Mouse (Mus musculus): ENCODE measurements at regions not wholly inside any gene's neighbourhood (a gene's known extent, or its start where the extent isn't known, plus 50 kb on each side); places are given as distances from the start of the nearest gene placed in this dataset.
"Not testable (repeated sequence)": the region's sequence is repeated elsewhere in the genome, so short reads cannot be mapped to it uniquely, and the experiment has no call there.

DNA sequence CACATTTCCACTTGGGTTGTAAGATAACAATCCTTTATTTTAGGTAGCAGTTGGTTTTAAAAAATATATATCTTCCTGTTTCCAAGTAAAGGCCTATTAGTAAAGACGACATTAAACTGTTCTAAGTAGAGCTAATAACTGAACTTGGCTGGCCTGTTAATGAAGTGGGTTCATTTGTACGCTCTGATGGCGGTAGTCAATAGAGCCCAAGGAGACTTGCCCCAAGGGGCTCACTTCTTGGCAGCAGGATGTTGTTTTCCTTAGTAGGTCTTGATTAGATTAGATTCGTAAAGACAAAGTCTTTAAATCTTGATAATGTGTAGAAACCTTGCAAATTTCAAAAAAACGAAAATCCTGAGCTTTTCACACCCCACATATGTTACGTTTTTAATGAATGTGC, 135.4 kb upstream of the Rapgef5 start:
- DNase-seq: no peak

DNA sequence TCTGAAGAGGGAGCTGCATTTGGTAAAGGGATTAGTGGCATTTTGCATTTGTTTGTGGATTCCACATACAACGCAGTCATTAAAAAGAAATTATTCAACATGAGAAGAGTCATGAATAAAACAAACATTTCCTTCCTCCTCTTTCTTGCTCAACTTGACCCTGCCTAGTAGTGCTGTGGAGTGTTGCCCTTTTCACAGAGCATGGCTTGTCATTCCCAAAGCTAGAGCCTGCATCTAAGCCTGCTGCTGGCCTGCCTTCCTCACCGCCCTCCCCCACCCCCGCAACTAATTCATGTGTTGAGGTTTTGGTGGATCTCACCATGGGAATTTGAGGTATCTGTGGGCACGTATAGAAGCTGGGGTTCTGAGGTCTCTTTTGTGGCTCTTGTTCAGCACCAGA, 133.6 kb upstream of the Rapgef5 start:
- not testable (repeated sequence) for DNase-seq

DNA sequence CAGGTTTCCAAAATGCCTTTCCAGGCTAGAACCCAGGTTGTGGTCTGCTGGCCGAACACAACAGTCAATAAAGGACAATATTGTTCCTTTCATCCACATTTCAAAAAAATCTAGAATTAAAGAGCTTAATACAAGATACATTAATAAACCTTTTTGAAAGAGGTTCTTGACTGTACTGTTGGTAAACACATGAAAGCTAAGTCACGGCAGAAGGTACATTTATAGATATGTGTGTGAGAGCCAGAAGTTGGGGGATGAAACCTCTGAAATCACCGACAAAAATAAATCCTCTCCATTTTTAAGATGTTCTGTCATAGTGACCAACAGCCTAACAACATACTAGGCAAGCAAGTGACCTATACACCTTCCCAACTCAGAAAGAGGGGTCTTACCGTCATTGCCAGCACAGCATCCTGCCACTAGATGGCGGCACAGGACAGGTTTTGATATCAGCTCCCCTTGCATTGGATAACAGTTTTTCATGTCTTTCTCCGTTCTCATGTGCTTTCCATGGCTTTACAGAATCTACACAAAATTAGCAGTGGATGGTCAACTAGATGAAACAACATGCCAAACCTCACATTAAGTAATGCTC, 131.1 kb upstream of the Rapgef5 start:
- peak; percentile 81 to 91 for DNase-seq

DNA sequence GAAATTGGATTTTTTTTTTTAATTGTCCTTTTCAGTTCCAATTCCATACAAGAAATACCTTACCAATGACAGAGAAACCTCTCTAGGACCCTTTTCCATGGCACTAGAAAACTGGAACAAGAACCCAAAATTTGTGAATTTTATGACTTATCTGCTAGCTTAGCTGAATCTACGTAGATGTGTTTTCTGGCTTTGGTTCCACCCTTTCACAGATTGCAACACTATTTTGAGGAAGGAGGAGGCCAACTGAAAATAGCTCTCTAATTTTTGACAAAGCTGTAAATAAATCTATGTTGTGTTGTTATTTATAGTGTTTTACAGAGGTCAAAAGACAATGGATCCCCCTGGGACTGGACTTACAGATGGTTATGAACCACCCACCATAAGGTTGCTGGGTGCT, 130.6 kb upstream of the Rapgef5 start:
- DNase-seq: no peak

DNA sequence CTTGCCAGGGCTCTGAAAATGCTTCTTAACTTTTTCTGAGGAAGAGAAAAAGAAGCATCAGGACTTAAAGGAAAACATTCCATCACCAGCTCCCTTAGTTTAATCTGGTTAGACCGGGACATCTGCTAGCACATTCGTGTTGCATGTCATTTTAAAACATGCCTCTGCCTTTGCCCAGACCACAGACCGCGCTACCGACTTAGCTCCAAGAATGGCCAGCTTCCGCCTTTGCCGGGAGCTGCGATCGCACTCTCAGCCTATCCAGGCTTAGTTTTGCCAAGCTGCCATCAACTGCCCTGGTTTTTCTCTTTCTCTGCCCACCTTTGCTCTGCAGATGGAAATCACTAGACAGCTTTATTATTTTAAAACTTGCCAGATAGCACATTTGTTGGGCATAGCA, 129.3 kb upstream of the Rapgef5 start:
- no peak for DNase-seq

DNA sequence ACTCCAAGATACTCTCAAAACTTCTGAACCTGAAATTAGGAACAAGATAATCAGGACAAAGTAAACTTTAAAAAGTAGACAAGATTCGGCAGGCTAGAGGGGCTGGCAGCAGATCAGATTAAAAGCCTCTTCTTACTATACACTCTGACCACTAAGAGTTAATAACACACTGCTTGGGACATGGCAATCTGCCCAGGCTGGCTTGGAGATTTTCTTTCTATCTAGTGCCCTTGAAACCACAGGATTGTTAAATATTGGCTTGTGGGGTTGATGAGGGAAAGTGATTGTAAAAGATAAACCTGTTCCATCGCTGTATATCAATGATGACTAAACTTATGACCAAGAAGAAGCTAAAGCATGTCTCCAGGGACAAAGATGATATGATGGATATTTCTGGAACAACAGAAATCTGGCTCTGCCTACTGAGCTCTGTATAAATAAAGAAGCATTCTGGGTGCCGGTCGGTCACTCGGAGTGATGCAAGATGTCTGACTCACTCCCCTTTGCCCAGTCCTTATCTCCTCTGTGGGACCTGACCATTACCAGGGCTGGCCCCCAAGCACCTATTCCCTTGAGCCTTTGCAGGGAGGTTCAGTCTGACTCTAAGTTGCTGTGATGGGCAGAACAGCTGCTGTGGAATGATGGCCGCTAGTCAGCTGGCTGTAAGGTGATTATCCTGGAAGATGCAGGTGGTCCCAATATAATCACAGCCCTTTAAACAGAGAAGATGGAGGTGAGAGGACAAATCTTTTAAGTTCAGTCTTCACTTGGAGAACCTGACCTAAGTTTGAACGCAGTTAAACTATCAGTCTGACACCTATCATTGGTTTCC, 126.5 kb upstream of the Rapgef5 start:
- DNase-seq: peak in 1 of 2 experiments; percentile 73

DNA sequence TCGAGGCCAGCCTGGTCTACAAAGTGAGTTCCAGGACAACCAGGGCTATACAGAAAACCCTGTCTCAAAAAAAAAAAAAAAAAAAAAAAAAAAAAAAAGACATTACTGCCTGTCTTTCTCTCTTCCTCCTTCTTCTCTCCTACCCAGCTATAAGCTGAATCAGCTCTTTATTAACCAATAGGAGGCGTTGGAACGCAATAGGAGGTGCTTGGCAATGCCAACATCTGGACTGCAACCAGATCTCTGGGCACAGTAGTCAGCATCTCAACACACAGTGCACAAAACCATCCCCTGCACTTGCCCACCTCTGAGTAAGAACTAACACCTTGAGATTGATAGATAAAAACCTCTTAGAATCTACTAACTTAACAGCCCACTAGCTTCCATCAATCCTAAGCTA, 118.8 kb upstream of the Rapgef5 start:
- no peak for DNase-seq

DNA sequence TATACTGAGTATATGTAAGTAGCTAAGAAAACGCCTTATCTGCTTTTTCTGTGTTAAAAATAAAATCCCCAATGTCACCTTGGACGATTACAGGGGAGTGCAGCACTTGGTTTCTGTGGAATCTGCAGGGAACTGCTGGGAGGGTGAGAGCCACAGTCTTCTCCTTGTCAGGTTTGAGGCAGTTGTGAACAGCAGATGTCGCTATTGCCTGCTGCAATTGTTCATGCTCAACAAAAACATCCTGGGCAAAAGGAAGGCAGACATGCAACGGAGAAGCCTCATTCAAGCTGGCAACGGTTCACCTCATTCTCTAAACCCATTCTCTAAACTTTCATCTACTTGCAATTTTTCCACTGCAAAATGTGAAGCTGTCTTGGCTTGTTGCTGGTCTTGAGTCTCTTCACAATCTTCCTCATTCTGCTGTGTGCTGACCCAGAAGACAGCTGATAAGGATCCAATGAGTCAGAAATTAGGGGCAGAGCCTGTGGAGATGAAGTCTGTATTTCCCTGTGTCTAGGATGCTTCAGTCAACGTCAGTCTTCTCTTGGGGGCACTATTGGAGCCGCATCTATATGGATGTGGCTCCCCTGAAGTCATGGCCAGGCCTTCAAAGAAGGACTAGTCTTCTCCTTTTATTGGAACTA, 112.6 kb upstream of the Rapgef5 start:
- peak; percentile 70 to 87 for DNase-seq

DNA sequence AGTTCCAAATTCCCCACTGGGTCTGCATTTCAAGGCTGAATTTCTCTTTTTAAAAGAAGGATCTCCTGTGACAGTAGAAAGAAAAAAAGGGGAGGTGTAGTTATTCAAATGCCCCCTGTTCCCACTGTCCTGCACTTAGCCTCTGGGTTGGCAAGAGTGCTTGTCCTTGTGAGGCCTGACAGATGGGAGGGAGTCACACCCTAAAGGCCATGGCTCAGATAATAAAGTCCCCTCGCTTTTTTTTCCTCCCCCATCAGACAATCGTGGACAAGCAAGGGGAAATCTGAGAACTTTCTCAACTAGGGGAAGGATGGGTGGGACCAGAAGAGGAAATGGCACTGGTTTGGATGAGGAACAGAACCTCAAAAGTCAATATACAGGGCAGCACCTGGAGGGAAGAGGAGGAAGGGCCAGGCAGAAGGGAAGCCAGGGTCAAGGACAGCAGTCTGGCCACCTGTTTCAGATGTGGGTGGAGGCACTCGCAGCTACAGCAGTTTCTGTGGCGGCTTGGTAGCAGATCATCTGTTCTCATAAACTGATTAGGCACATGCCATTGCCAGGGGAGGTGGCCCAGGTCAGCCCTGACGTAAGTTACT, 112.0 kb upstream of the Rapgef5 start:
- DNase-seq: peak; percentile 24 to 52

DNA sequence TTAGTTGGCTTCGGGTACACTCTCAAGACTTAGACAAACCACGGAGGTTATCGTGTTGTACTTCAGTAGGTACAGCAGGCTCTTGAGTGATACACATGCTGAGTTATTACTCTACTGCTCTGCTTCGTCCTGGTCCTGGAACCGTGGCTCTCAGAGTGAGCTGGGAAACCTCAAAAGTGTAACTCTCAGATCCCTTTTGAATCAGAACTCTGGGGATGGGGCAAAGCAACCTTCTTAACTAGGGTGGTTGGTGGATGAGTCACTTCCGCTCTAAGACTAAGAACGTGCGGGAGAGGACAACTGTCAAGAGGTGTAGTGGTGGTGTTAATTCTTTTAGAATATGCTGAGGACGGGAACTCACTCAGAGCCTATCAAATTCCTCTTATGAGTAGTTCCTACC, 109.4 kb upstream of the Rapgef5 start:
- no peak for DNase-seq

DNA sequence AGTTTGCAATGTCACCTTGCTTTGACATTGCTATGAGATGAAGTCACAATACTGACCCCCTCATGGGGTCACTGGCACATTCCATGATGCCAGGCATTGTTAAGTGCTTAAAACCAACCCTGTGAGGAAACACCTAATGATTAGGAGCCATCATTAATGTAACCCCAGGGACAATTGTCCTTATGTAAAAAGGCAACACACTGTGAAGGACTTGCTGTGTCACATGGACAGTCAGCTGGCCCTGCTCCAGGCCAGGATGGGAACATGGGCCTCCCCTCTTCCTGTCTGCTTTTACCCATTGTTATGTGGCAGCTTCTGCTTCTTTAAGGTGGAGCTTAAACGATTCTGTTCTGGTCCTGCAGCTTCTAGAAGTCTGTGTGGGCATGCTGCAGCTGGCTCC, 105.7 kb upstream of the Rapgef5 start:
- peak; percentile 44 to 48 for DNase-seq

DNA sequence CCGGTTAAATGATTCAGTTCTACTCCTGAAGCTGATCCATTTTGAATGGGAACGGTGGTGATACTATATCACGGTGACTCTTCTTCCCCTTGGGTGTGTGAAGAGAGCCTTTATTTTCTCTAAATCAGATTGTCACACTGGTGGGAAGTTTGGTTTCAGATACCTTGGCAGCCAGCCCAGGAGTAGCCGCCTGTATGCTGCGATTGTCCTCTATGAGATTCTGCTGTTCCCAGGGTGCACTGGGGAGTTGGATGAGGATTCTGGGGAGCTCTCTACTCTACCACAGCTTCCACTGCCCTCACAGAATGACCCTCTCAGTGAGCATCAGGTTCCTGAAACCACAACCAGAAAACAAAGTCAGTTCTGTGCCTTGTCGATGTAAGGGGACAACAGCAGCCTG, 104.0 kb upstream of the Rapgef5 start:
- DNase-seq: peak; percentile 58 to 74

DNA sequence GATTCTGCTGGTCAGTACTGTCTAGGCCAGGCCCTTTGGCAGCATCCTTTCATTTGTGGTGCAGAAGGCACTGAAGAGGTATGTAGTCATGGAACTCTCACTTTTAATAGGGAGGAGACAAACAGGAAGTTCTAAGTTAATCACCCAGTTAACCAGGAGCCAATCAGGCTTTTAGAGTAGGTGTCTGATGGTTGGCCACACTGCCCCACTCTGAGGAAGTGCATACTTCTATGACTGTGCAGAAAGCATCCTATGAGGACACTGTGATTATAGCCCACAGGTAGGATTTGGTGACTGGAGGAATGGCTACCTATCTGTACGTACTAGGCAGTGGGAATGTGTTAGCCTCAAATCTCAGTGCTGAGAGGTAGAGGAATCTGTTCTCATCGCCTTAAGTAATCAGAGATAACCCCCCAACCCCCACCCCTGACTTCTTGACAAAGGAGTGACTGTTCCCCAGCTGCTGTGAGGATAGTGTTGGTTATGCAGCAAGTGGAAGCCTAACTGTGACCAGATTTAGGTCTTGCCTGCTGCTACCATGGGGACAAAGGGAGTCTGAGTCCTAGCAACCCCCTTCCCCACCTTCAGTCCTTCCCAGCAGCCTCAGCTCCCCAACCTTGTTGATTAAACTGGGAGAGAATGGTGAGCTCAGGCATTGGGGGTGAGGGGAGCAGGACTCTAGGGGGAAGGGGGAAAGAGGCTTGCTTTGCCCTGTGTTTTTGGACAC, 103.3 kb upstream of the Rapgef5 start:
- no peak for DNase-seq

DNA sequence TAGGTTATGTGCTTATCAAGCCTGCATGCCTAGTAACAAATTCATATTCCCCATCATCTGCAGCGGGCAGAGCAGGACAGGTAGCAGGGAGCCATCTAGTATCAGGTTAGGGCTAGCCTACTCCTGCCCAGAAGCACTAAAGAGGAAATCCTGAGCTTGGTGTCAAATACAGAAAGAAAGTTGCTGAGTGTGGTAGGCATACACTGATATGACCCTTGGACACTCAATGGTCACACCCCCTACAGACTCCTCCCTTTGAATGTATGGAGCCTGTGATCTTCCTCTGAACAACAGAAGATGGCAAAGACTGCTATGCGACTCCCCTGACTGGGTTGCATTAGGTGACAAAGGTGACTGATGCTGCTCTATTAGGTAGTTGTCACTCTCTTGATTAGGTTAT, 102.3 kb upstream of the Rapgef5 start:
- DNase-seq: no peak

DNA sequence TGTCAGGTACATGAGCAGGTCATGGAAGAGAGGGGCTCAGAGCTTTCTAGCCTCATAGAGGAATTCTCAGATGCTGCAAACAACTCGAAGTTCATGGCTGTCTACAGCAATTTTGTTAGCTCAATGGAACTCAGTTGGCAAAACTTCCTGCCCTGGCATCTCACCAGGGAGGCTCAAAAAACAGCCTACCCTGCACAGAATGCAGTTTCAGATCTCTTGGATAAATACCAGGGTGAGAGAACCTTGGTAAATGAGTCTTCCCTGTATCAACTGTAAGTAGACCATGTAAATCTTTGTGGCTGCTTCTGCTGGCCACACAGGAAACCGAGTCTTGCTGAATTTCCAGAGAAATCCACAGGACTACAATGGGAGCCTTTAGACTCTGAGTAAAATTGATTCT, 101.1 kb upstream of the Rapgef5 start:
- DNase-seq: no peak

DNA sequence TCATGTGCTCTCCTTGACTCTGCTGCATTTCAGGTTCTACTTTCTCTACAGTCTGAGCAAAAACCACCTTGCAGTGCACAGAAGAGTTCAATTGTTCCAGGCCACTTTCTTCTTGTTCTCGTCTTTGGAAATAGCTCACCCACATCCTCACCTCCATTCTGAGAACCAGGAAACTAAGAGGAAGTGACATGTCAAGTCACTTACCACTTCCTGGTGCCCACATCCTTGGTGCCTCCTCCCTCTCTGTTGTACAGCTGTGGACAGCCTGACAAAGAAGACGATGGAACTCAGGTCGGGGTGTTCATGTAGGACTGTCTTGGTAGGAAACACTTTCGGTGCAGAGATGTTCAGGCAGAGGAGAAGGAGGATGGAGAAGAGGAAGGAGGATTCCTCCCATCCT, 98.3 kb upstream of the Rapgef5 start:
- DNase-seq: no peak

DNA sequence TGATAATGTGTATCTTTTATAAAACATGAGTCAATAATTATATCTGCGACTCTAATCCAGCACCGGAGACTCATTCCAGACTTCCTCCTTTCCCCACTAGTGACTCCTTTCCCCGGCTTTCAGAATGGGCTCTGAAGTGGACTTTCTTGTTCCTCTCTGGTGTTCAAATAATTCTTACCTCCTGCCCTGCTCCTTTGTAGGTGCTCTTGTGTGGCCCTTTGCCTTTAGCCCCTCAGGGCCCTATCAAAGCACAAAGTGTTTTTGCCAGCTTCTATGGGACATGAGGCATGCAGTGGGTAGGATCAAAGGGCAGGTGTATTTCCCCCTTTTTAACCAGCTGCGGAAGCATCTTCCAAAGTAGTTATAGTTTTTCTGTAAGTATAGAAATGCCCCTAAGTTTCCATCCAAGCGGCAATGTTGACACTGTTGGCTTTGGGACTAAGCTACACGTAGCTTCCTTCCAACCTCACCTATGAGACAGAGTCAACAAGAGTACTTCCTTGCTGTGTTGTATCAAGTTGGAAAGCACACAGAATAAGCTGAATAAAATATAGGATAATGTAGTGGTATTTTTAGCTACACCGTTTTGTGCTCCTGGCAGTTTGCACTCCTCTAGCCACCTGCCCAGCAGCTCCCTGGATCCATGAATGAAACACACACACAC, 93.8 kb upstream of the Rapgef5 start:
- no peak for DNase-seq

DNA sequence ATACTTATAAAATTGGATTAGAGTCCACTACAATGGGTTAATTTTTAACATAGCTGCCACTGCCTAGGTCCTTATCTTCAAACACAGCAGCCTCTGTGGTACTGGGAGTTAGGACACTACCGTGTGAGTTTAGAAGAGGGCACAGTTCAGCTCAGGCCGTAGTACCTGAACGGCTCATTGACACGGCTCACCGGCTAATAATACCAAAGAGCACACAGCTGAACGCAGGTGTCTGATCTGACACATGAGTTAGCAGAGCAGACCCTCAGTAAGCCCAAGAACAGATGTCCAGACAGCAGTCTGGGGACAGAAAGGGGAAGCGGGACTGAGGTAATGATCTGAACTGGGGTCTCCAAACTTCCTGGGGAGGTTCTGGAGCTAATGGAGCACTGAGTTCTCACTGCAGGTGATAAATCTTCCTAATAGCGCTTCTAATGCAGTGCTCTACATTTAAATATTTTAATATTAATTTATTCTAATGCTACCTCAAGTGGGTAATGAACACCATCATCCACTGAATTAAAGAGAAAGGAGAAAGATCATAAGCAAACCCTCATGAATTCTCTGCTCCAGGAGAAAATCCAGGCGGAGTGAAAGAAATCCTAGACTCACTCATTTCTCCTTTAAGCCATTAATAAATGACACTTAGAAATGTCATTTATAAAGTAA, 90.8 kb upstream of the Rapgef5 start:
- DNase-seq: no peak

DNA sequence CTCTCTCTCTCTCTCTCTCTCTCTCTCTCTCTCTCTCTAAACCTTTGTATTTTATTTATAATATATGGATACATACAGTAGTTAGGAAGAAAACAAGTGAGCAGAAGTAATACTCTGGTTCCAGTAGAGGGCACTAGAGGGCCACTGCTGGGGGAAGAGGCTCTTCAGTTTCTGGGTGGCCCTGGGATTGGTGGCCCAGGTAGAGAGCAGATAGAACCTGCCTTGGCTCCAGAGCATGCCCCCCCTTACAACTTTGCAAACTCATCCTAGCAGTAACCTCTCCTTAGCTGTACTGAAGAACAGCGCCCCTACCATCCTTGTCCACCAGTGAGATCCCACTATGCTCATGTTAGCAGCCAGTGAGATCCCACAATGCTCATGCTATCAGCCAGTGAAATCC, 88.8 kb upstream of the Rapgef5 start:
- peak; percentile 28 to 69 for DNase-seq

DNA sequence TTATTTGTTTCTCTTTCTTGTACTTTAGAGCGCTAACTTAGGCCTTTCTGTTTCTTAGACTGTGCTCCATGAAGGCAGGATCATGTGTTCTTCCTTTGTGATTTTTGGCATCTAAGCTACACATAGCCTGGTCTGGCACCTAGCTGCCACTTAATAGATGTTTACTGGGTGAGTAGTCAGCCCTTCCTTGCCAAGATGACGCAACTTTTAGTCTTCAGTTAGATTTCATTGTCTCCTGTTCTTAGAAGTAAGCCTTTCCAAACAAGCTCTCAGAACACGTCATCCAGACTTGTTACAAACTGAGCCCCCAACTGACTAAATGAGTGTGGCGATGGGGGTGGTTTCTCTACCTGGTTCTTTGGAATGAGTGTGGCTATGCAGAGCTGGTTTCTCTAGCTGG, 85.4 kb upstream of the Rapgef5 start:
- DNase-seq: no peak

DNA sequence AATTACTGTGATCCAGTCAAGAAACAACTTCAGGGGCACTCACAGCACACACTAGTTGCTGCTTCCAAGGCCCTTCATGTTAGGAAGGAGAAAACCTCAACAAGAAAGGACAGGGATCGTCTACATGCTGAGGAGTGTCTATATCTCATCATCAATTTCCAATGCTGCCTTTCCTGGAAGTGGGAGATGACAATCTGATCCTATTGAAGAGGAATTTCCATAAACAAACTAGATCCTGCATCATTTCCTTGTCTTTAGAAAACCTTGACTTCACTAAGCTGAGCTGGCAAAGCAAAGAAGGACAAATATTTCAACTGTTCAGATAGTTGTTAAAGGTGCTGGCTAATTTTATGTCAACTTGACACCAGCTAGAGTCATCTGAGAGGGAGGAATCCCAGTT, 83.5 kb upstream of the Rapgef5 start:
- no peak for DNase-seq

DNA sequence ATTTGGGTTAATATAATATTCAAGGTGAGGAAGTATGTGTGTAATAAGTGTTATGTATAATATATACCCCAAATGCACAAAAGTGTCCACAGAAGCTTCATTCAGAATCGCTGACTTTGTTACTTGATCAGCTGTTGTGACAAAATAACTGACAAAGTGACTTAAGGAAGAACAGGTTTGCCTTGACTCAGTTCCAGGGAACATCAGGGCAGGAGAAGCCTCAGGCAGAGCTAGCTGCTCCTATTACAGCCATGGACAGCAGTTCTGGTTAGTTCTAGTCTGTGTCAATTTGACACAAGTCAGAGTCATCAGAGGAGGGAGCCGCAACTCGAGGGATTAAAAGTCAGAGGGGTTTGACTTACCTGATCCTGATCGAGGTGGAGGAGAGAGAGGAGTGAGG, 79.3 kb upstream of the Rapgef5 start:
- no peak for DNase-seq
